Mouse (Mus musculus) cerebral cortex, adult 2 months (tissue): Measurements from ENCODE around the gene Irf2.

Experiments
- WGBS: fragments of 180-500 bp; shearing (Covaris S2); methylation state at CpG from one replicate; pipeline ENCODE4 v1.1.7; 2018; 5-methylcytosine and 5-hydroxymethylcytosine counted together

The Irf2 gene

GRCm38 (mm10) chr8:46799212-46799611 lies 59.7 kb downstream of the Irf2 start:
- WGBS = 88% methylated on average over 5 of the region's 5 CpGs

GRCm38 (mm10) chr8:46799706-46800105 lies 60.2 kb downstream of the Irf2 start:
- 63% methylated on average over 2 of the region's 2 CpGs for WGBS

GRCm38 (mm10) chr8:46801153-46801684 lies 61.7 kb downstream of the Irf2 start:
- 60% methylated on average over 1 of the region's 1 CpGs for WGBS

- 47% methylated on average over 2 of the region's 2 CpGs for WGBS
These were observed 62.5 kb downstream of the Irf2 start for GRCm38 (mm10) chr8:46802009-46802408.

- WGBS = 94% methylated on average over 5 of the region's 5 CpGs
These were observed 65.2 kb downstream of the Irf2 start for GRCm38 (mm10) chr8:46804721-46805120.

GRCm38 (mm10) chr8:46811021-46811622 lies 71.6 kb downstream of the Irf2 start:
- 56% methylated on average over 11 of the region's 11 CpGs for WGBS

GRCm38 (mm10) chr8:46811944-46812343 lies 72.4 kb downstream of the Irf2 start:
- 82% methylated on average over 2 of the region's 2 CpGs for WGBS

- 59% methylated on average over 4 of the region's 4 CpGs for WGBS
These were observed 73.4 kb downstream of the Irf2 start for GRCm38 (mm10) chr8:46812966-46813365.

- WGBS = 74% methylated on average over 14 of the region's 14 CpGs
These were observed 78.8 kb downstream of the Irf2 start for GRCm38 (mm10) chr8:46818106-46818989.

GRCm38 (mm10) chr8:46818990-46819288 lies 79.4 kb downstream of the Irf2 start:
- WGBS = 76% methylated on average over 2 of the region's 2 CpGs

- 79% methylated on average over 7 of the region's 7 CpGs for WGBS
These were observed 89.3 kb downstream of the Irf2 start for GRCm38 (mm10) chr8:46828734-46829413.

GRCm38 (mm10) chr8:46829414-46830111 lies 90.0 kb downstream of the Irf2 start:
- 80% methylated on average over 6 of the region's 6 CpGs for WGBS

GRCm38 (mm10) chr8:46830112-46830855 lies 90.8 kb downstream of the Irf2 start:
- WGBS = 93% methylated on average over 11 of the region's 11 CpGs

- WGBS = 87% methylated on average over 5 of the region's 5 CpGs
These were observed 92.4 kb downstream of the Irf2 start for GRCm38 (mm10) chr8:46831916-46832315.

GRCm38 (mm10) chr8:46832399-46832798 lies 92.9 kb downstream of the Irf2 start:
- 67% methylated on average over 3 of the region's 3 CpGs for WGBS

- 77% methylated on average over 4 of the region's 4 CpGs for WGBS
These were observed 94.2 kb downstream of the Irf2 start for GRCm38 (mm10) chr8:46833763-46834162.

- WGBS = 92% methylated on average over 3 of the region's 3 CpGs
These were observed 94.9 kb downstream of the Irf2 start for GRCm38 (mm10) chr8:46834440-46834839.

GRCm38 (mm10) chr8:46836011-46836652 lies 96.6 kb downstream of the Irf2 start:
- 61% methylated on average over 8 of the region's 8 CpGs for WGBS

GRCm38 (mm10) chr8:46836949-46837348 lies 97.4 kb downstream of the Irf2 start:
- 74% methylated on average over 5 of the region's 5 CpGs for WGBS

- WGBS = 72% methylated on average over 5 of the region's 5 CpGs
These were observed 98.5 kb downstream of the Irf2 start for GRCm38 (mm10) chr8:46838052-46838451.

GRCm38 (mm10) chr8:46840390-46840789 lies 100.9 kb downstream of the Irf2 start:
- 86% methylated on average over 4 of the region's 4 CpGs for WGBS
